Comparison of ENCODE assay signal across 8 mouse cellular contexts in genomic region chr16:31508981-31509380, GRCm38 (mm10).
DNase-seq lines count a peak whose midpoint lies in the region; ATAC-seq and TF ChIP-seq lines count a peak whose summit lies in the region.

No protein-coding gene starts in this region.

- H3K9me3 ChIP-seq in intestine, embryonic 14.5 days (ENCODE audit: control insufficient read depth, low read length), result no peaks in the 10 kb centered on the region

- H3K9ac ChIP-seq in intestine, embryonic 14.5 days (ENCODE audit: low read length), result peak overlapping the region; percentile 30; the same call in 1 of the 2 replicates

- peaks cover 31% of the 10 kb centered on the region for H3K4me1 ChIP-seq in intestine, embryonic 14.5 days (replicated peaks; ENCODE audit: control insufficient read depth, insufficient read depth, low read length)

- no peaks in the 10 kb centered on the region for H3K27me3 ChIP-seq in intestine, embryonic 14.5 days (replicated peaks; ENCODE audit: control insufficient read depth, insufficient read depth, low read length)

- peak overlapping the region; percentile 90 for H3K27ac ChIP-seq in intestine, embryonic 14.5 days (ENCODE audit: low read depth)
- peak overlapping the region; percentile 74 for H3K27ac ChIP-seq in left cerebral cortex, adult 2 months

- H3K4me3 ChIP-seq in intestine, embryonic 14.5 days (ENCODE audit: low read depth, low read length), result 0 out of 2 replicates have a peak overlapping the region, but pooled peaks have one; percentile 10
- H3K4me3 ChIP-seq in left cerebral cortex, adult 2 months, result 0 out of 2 replicates have a peak overlapping the region, but pooled peaks have one; percentile 6

- peak; percentile 89 for ATAC-seq in intestine, embryonic 14.5 days (replicated peaks; ENCODE audit: low FRiP score, low TSS enrichment, low read depth)
- ATAC-seq in erythroid progenitor cell, adult 5-6 weeks (replicated peaks; ENCODE audit: low FRiP score, poor library complexity, severe bottlenecking), result no peak

- peak; percentile 16 for TF ChIP-seq CTCF in left cerebral cortex, adult 2 months (IDR thresholded peaks at IDR 0.05)

- intact Hi-C loops in gastrocnemius, postnatal 14 days (cut with DNase I; ENCODE audit: low total_unique reads), result no loop called here
- intact Hi-C loops in left cerebral cortex, adult 2 months (cut with DNase I), result no loop called here

- peak; percentile 73 to 88 for DNase-seq in adrenal gland, adult (ENCODE audit: inconsistent age in 2 of 2, low spot score in 1 of 2)
- peak; percentile 95 for DNase-seq in embryo, embryonic 10.5 days (ENCODE audit: low spot score)
- DNase-seq in gastrocnemius, postnatal 14 days, result peak; percentile 84
- peak; percentile 92 for DNase-seq in intestine, embryonic 14.5 days (ENCODE audit: low spot score)
- peak; percentile 82 to 83 for DNase-seq in left cerebral cortex, adult 2 months (ENCODE audit: extremely low spot score in 1 of 2, low spot score in 2 of 2)
- peak; percentile 81 for DNase-seq in lung, postnatal 25 days (ENCODE audit: low spot score)
- DNase-seq in right cerebral cortex, postnatal 14 days, result peak; percentile 78

- under 1% methylated on average over 18 of the region's 18 CpGs for WGBS in intestine, embryonic 14.5 days

- peak overlapping the region; percentile 42 for H3K4me2 ChIP-seq in intestine, embryonic 14.5 days (ENCODE audit: low read length)

- no peaks in the 10 kb centered on the region for H3K36me3 ChIP-seq in intestine, embryonic 14.5 days (ENCODE audit: control insufficient read depth, insufficient read depth, low read length)
